Mouse (Mus musculus) c-Kit-positive CD71-positive TER-119-negative erythroid progenitor cells, embryonic 14.5 days (primary cell): ENCODE results near the gene P2rx2.

Source experiments
- DNase-seq: peaks from one replicate; pipeline ENCODE4 v3.0.0-alpha.2; 2013; ENCODE audit warnings: low read depth

The P2rx2 gene

DNA sequence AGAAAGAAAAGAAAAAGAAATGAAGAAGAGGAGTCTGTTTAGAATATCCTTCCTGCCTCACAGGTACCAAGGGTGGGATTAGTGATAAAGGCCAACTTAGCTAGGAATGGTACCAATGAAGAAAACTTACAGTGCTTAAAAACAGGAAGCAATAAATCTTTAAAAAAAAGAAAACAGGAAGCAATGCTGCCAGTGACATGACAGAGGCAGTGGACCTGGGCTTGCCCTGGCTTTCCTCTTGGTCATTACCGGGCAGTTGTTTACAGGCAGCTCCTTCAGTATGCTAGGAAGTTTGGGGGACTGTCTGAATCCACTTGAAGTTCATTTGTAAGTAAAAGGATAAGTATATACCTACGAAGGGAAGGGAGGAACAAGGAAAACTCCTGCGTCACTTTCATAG is 12.5 kb downstream of the P2rx2 start:
- DNase-seq = no peak

DNA sequence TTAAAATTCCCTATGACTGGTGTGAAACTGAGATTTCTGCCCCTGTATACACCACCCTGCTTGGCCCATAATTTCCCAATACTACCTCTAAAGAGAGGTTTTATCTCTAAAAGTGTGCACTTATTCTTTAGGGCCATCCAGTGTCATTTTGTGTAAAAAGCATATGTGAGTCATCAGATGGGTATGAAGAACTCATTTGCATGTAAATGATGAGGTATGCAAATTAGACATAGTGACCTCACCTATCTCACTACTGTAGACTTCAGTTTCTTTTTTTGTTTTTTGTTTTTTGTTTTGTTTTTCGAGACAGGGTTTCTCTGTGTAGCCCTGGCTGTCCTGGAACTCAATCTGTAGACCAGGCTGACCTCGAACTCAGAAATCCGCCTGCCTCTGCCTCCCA is 29.9 kb downstream of the P2rx2 start:
- no peak for DNase-seq

DNA sequence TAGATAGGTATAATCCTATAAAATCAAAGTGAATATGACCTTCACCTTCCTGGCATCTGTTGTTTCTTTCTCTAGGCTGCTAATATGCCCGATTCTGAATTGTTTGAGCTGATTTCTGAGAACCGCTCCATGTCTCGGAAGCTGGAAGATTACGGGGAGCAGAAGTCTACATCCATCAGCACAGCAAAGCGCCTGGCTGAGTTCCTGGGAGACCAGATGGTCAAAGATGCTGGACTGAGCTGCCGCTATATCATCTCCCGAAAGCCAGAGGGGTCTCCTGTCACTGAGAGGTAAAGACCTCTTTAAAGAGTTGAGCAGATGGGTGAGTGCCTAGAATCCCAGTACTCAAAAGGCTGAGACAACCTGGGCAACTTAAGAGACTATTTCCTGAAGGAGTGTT is 34.2 kb downstream of the P2rx2 start:
- no peak for DNase-seq

DNA sequence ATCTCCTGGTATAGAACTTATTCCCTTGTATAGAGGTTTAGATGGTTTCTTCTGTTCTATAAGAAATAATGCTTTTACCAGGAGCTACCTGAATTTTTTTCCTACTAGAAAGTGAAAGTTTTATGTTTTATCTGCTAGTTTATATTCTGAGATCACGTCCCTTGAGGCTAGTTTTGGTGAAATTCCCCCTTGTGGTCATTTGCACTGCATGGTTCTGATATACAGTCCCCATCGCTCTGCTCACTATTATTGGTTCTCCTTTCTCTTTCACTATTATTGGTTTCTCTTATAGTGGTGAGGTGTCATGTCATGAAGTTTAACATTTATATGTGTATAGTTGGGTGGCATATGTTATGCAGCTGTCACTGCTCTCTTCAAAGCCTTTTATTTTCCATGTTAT is 42.4 kb downstream of the P2rx2 start:
- DNase-seq = no peak

DNA sequence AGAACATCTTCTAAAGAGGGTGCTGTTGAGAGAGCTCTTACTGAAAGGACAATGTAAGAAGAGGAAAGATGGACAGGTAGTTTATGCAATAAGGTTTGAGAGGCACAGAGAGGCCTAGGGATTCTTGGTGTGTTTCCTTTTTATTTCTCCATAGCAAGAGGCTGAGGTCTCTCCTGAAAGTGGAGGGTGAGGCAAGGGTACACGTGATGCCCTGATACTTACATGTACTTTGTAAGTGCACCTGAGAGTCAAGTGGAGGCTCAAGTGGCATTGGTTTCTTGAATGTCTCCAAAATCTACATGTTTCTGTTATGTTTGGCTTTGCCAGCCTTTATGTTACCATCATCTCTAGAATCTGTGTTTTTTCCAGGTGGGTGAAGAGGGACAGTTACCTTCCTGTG is 46.4 kb downstream of the P2rx2 start:
- no peak for DNase-seq

DNA sequence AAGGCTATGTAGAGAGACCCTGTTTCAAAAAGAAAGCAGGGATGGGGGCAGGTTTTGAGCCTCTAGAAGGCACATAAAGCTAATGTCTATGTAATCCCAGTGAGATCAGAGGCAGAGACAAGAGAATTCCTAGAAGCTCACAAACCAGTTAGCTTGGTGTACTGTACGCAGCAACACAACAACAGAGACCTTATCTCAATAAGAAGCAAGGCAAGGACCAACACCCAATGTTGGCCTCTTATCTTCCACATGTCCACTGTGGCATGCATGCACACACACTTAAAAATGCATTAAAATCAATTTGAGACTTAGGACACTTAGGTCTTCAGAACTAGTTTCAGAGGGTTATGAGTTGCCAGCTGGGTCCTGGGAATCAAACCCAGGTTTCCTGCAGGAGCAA is 51.4 kb downstream of the P2rx2 start:
- no peak for DNase-seq
